Comparison of ENCODE assay signal across 7 mouse cellular contexts in the genomic region with DNA sequence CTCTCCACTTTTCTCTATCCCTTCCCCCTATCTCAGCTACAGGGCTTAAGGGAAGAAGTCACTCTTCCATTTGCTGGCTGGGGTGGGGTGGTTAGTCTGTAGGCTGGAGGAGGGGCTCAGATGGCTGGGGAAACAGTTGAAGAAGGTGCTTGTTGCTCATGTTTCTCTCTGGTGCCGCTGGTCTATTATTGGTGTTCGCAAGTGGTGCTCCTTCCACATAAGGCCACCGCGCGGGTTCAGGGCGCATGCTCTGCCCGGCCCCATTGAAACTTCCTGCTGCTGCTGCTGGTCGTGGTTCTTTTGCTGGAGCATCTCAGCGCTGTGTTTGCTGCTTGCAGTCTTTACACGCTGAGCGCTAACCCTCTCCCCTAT. TPM values are rescaled to one million over a fixed set of nuclear protein-coding genes. Genes with fewer than 3 reads are reported as not detected.
DNase-seq lines count a peak whose midpoint lies in the region; ATAC-seq and TF ChIP-seq lines count a peak whose summit lies in the region.

No protein-coding gene starts in this region.

- peaks cover 2% of the 10 kb centered on the region; the same call in 1 of the 2 replicates for H3K4me1 ChIP-seq in intestine, embryonic 15.5 days (replicated peaks)
- peaks cover 16% of the 10 kb centered on the region for H3K4me1 ChIP-seq in midbrain, embryonic 10.5 days
- H3K4me1 ChIP-seq in small intestine, adult 2 months (ENCODE audit: control insufficient read depth, insufficient read depth, insufficient read length, low read length): peaks cover 3% of the 10 kb centered on the region; the same call in 1 of the 2 replicates

- peak overlapping the region; percentile 98 for H3K9ac ChIP-seq in intestine, embryonic 15.5 days

- no peak for TF ChIP-seq CTCF in small intestine, adult 2 months (IDR thresholded peaks at IDR 0.05; ENCODE audit: extremely low read depth, insufficient read length, insufficient replicate concordance, low read depth, low read length)

- peak; percentile 52 for ATAC-seq in intestine, embryonic 15.5 days

- no peaks in the 10 kb centered on the region for H3K27me3 ChIP-seq in intestine, embryonic 15.5 days (replicated peaks)
- H3K27me3 ChIP-seq in midbrain, embryonic 10.5 days (ENCODE audit: low read depth, poor library complexity, severe bottlenecking): no peaks in the 10 kb centered on the region
- H3K27me3 ChIP-seq in small intestine, adult 2 months (ENCODE audit: control insufficient read depth, insufficient read depth, low read length): no peaks in the 10 kb centered on the region

- intact Hi-C loops in gastrocnemius, postnatal 36 days (cut with DNase I): no loop called here
- intact Hi-C loops in left cerebral cortex, postnatal 25 days (cut with DNase I): loop anchor here (5.0 kb wide), 2 partner anchors 56 to 116 kb away; partner anchors contain the start of gene Clns1a

- DNase-seq in adrenal gland, adult 8-10 months: peak; percentile 84
- DNase-seq in embryo, embryonic 11 days: peak; percentile 92
- DNase-seq in gastrocnemius, postnatal 36 days: peak; percentile 72 to 73
- peak; percentile 82 to 93 for DNase-seq in left cerebral cortex, postnatal 25 days (ENCODE audit: low spot score in 2 of 2)
- DNase-seq in midbrain, embryonic 10.5 days (ENCODE audit: low spot score): peak; percentile 85

- peak overlapping the region; percentile 95 for H3K27ac ChIP-seq in intestine, embryonic 15.5 days
- peak overlapping the region; percentile 97 for H3K27ac ChIP-seq in midbrain, embryonic 10.5 days (replicated peaks)
- peak overlapping the region; percentile 97 for H3K27ac ChIP-seq in small intestine, adult 2 months (ENCODE audit: insufficient read depth, low read depth, low read length)

- TF ChIP-seq POLR2A in small intestine, adult 2 months (IDR thresholded peaks at IDR 0.05; ENCODE audit: low read depth, low read length): peak; percentile 77; the same call in 1 of the 2 replicates

- WGBS in intestine, embryonic 15.5 days: 0% methylated on average over 11 of the region's 11 CpGs
- WGBS in midbrain, embryonic 10.5 days: under 1% methylated on average over 11 of the region's 11 CpGs
- whole genome bisulfite sequencing in small intestine, adult 2 months: under 1% methylated on average over 11 of the region's 11 CpGs

- H3K4me3 ChIP-seq in intestine, embryonic 15.5 days (replicated peaks): peak overlapping the region; percentile 99
- H3K4me3 ChIP-seq in midbrain, embryonic 10.5 days: peak overlapping the region; percentile 72
- H3K4me3 ChIP-seq in small intestine, adult 2 months (ENCODE audit: low read depth, low read length): peak overlapping the region; percentile 100

- no peaks in the 10 kb centered on the region for H3K36me3 ChIP-seq in intestine, embryonic 15.5 days
- no peaks in the 10 kb centered on the region for H3K36me3 ChIP-seq in midbrain, embryonic 10.5 days
- peaks cover 2% of the 10 kb centered on the region; the same call in 1 of the 2 replicates for H3K36me3 ChIP-seq in small intestine, adult 2 months (ENCODE audit: control insufficient read depth, insufficient read depth, low read length)

- no peaks in the 10 kb centered on the region for H3K9me3 ChIP-seq in intestine, embryonic 15.5 days
- H3K9me3 ChIP-seq in midbrain, embryonic 10.5 days (replicated peaks): no peaks in the 10 kb centered on the region

- H3K4me2 ChIP-seq in intestine, embryonic 15.5 days (replicated peaks): peak overlapping the region; percentile 62

RNA-seq across cellular contexts. Expression of gene Rsf1, which starts 1.1 kb away (rescaled TPM):
- total RNA-seq in adrenal gland, adult 8-10 months (2022): 10 to 100 TPM; 23.9 to 37.7 (median 31.4) TPM
- 10 to 100 TPM; 11.9 to 13.4 TPM for total RNA-seq in gastrocnemius, postnatal 36 days (2021)
- polyA plus RNA-seq in intestine, embryonic 15.5 days (2015; fragmentation: Nextera tagmentation; extraction: Ambion mirVana): 16.9 and 18.8 TPM in 2 replicates
- 10 to 100 TPM; 42.9 to 47.9 TPM for total RNA-seq in left cerebral cortex, postnatal 25 days (2021)
- 21.3 and 23.6 TPM in 2 replicates for polyA plus RNA-seq in midbrain, embryonic 10.5 days (2016; fragmentation: Nextera tagmentation; extraction: Ambion mirVana)
- 0.25 and 0.93 TPM in 2 replicates for polyA plus RNA-seq in small intestine, adult 2 months (2012; rRNA removed)

RNA-seq across cellular contexts. Expression of gene Aamdc, which starts 1.5 kb away (rescaled TPM):
- 10 to 100 TPM; 33.5 to 41.6 (median 35.7) TPM for total RNA-seq in adrenal gland, adult 8-10 months (2022)
- total RNA-seq in gastrocnemius, postnatal 36 days (2021): 100 to 1,000 TPM; 110 to 120 TPM
- polyA plus RNA-seq in intestine, embryonic 15.5 days (2015; fragmentation: Nextera tagmentation; extraction: Ambion mirVana): 54.5 and 61.4 TPM in 2 replicates
- total RNA-seq in left cerebral cortex, postnatal 25 days (2021): 10 to 100 TPM; 30.7 to 31.6 TPM
- polyA plus RNA-seq in midbrain, embryonic 10.5 days (2016; fragmentation: Nextera tagmentation; extraction: Ambion mirVana): 36.7 and 38.0 TPM in 2 replicates
- polyA plus RNA-seq in small intestine, adult 2 months (2012; rRNA removed): 27.8 and 39.7 TPM in 2 replicates

Comparison
In these comparisons a context has a peak if more than half of its experiments do, and no peak if none do; other contexts are left out.
1. Peak in every context shown above with its lines: DNase-seq, ATAC-seq, H3K4me3 ChIP-seq and H3K27ac ChIP-seq.